Mouse (Mus musculus): Measurements from ENCODE around the gene Olfr1324. TPM values are rescaled to one million over a fixed set of nuclear protein-coding genes. Genes with fewer than 3 reads are reported as not detected.

Olfr1324 gene
- not detected for polyA plus RNA-seq (2014; fragmentation: Illumina TruSeq; extraction: RNeasy Lipid Tissue Mini Kit (QIAGEN cat#74804))

DNA sequence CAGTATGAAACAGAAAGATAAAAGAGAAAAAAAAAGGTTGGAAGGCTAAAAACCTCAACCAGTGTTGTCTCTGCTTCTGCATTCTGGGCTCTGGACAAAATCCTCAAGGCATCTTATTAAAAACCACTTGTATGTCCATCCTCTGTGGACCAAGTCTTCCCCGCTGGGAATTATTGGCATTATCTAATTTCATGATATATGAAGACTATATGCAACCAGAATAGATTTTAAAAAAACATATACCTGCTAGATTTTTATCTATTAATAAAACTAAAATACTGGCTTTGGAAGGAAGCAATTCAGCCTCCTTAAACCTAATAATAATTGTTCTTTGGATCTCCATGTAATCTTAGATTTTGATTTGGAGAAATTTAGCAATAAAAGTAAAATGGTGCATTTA, at the start of gene Olfr1324:
Gene Olfr1324 (minus strand): TSS at position 101 of the 400 bp plus-strand sequence.

All from ovary, adult 10 weeks (tissue).